Mouse (Mus musculus) right cerebral cortex, postnatal 25 days (tissue): Measurements from ENCODE around the gene Fgfr4.
"Not testable (repeated sequence)": the region's sequence is repeated elsewhere in the genome, so short reads cannot be mapped to it uniquely, and the experiment has no call there.

Experiments
- DNase-seq: peaks from one replicate; pipeline ENCODE4 v3.0.0; 2022

Fgfr4 gene

DNA sequence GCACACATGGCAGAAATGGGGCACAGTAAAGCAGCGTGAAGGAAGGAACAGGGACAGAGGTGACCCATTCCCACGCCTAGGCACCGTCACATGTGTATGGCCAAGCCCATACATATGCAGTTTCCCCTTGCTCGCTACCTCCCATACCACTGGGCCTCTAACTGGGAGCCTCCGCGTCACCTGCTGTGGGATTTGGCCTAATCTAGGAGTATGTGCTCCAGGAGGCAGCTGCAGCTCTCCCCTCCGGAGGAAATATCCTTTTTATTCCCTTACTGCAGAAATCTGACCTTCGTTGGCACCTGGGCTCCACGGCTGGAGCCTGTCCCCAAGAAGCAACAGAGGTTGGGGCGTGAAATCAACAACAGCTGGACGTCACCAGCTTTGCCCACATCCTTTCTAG lies 21.9 kb downstream of the Fgfr4 start:
- DNase-seq: no peak

DNA sequence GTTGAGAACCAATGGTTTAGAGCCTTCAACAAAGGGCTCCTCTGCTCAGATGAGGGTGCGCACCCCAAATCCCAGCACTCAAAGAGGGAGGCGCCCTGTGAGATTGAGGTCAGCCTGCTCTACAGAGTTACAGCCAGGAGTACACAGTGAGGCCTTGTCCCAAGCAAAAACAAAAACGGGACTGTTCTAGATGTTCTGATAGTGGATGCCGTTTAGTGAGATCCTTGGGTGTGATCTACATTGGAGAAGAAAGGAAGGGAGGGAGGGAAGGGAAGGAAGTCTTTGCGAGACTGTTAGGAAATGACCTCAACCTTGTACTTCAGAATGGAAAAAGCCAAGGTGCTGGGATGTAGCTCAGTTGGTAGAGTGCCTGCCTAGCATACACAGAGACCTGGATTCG lies 23.8 kb downstream of the Fgfr4 start:
- no peak for DNase-seq

DNA sequence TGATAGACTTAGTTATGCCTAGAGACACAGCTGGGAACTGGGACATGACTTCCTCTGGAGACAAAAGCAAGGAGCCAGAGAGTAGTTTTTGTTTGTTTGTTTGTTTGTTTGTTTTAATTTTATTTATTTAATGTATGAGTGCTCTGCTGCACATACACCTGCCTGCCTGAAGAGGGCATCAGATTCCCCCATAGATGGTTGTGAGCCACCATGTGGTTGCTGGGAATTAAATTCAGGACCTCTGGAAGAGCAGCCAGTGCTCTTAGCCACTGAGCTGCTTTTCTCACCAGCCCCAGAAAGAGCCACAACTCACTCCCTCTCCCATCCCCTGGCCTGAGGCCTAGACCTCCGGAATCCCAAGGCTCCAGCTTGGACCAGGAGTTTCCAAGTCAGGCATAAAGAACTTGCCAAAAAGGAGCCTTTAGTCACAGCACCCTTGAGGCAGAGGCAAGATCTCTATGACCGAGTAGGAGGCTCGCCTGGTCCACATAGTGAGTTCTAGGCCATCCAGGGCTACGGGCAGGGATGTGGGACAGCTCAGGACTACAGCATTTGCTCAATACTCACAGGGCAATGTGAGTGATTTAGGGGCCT lies 25.6 kb downstream of the Fgfr4 start:
- DNase-seq: no peak

DNA sequence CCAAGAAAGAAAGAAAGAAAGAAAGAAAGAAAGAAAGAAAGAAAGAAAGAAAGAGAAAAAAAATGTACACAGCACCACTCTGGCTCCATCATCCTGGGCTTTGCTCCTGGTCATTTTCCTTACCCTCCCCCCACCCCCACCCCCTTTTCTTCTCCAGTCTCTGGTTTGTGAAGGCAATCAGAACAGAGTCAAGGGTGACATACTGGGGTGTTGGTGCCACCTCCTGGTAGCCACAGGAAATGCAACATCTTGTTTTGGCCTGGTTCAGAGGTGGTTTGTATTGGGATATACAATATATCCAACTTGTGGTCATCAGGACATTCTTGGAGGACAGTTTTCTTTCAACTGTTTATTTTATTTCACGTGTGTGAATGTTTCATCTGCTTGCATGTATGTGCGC lies 26.1 kb downstream of the Fgfr4 start:
- DNase-seq: peak; percentile 55

DNA sequence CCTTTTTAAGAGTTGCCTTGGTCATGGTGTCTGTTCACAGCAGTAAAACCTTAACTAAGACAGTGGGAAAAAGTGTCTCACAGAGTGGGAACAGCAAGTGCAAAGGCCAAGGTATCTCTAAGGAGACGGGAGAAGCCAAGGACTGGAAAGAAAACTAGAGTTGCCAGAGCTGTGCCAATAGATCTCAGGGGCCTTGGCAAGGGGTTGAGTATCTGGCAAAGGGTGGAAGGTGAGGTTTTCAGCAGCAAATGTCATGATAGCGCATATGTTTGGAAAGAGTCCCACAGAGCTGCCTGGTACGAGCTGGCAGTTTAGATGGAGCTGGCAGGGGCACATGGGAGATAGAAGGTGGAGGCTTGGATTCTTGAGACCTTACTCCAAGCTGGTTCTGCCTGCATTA lies 27.2 kb downstream of the Fgfr4 start:
- DNase-seq: no peak

DNA sequence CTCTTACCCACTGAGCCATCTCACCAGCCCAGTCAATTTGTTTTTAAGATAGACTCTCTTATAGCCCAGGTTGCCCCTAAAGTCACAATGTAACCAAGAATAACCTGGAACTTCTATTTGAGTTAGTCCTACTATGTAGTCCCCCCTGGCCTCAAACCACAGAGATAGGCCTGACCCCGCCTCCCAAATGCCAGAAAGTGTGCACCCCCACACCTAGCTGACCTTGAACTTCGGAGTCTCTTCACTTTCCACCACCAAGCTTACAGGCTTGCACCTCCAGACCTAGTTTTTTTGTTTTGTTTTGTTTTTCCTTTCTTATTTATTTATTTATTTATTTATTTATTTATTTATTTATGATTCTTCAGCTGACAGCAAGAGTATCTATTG lies 29.3 kb downstream of the Fgfr4 start:
- no peak for DNase-seq

DNA sequence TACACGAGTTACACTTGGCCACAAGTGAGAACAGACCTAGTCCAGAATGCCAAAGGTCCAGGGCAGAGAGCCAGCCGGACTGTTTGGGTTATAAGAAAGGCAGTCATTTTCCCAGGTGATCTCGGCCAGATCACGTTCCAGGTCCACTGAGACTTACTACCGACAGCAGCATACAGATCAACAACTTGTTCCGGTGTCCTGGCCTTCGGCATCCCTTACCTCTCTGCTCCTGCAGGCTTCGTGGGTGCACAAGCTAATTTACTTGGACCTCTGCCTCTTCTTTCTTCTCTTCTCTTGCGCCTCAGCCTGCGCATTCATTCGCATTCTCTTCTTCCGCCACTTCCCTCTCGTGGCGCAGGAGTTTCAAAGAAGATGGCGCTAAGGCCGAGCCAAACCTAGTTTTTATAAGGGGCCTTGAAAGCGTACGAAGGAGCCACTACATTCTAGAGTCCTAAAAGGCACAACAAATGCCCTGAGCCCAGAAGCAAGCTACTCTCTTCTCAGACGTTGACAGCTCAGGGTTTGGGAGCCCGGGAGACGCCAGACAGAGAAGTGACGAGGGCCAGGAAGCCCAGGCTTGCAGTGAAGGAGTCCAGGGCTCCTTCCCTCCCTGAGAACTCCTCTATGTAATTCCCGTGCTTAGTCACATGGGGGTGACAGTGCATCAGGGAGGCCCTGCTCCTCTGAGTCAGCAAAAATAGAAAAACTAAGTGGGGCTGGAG lies 29.9 kb downstream of the Fgfr4 start:
- peak; percentile 70 for DNase-seq

DNA sequence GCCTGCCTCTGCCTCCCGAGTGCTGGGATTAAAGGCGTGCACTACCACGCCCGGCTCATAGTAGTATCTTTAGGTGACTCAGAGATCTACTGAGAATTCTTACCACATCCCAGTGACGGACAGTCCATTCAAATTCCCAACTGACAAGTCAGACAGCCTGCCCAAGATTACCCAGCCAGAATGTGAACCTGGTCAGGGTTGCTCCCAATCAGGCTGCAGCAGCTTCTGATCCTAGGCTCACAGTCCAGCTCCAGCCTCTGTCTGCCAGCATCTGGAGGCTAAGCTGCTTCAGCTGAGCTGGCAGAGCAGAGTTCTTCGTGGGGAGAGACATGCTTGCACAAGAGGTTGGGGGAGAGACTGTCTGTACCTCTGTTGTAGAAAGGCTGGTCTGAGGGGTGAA lies 30.9 kb downstream of the Fgfr4 start:
- no peak for DNase-seq

DNA sequence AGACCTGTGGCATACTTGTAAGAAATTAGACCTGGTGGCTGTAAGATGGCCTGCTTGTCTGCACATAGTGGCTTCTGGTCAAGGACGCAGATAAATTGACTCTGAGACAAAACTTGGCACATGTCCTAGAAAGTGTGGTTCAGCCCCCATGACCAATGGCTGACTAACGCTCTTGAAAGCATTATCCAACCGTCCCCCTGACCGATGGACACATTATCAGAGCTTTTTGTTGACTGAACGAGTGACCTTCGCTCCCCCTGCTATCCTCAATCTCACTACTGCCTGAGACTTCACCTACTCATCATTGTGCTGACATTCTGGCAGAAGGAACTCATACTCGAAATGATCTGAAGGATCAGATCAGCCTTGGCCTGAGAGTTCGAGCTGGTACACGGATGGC lies 34.6 kb downstream of the Fgfr4 start:
- DNase-seq: not testable (repeated sequence)

DNA sequence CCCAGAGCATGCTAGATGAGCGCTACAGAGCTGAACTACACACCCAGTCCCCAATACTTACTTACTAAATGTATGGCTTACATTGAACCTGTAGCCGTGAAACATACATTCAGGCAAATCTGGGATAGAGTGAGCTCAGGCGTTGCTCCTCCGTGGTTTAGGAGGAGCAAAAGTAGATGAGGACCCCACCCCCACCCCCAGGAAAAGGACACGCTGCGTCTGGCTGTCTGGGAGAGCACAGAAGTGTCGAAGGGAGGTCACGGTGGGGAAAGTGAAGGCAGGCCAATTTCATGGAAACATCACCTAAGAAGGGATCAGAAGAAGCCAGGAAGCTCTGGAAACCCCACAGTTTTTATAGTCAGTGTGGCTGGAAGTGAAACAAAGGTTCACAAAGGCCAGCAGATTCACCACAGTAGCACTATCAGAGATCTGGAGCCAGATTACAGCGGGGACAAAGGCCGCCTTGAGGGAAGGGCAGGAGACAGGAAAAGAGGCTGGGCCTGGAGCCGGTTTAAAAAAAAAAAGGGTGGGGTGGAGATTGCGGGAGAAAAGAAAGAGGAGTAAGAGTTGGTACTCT lies 37.2 kb downstream of the Fgfr4 start:
- no peak for DNase-seq

DNA sequence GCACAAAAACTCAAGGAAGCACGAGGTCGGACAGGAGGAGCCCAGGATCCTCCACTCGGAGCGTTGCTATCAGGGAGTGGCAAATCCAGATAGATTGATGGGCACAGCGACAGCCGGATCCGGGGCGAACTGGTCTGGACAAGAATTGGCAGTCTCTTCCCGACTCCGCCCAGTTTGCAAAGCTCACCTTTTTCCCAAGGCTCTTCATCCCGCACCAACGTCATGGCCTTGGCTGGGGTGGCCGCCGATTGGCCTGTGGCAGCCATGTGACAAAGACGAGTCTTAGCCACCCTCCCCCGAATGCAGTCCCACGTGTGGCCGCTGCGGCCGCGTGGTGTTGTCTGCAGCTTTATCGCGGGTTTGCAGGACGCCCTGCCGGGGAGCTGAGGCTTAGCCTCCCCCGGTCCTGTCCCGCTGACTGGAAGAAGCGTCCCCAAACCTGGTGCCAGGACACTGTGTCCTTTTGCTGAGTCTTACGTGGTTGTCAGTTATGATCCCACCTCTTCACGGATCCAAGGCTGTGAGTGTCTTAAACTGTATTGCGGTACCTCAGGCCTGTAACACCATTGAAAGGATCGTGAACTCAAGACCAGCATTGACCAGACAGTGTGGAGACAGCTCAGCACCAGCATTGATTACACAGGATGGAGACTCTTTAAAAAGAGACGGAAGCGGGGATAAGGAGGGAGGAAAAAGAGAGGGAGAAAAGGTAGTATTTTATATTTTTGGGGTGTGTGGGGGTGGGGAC lies 37.9 kb downstream of the Fgfr4 start:
- DNase-seq: peak; percentile 95

DNA sequence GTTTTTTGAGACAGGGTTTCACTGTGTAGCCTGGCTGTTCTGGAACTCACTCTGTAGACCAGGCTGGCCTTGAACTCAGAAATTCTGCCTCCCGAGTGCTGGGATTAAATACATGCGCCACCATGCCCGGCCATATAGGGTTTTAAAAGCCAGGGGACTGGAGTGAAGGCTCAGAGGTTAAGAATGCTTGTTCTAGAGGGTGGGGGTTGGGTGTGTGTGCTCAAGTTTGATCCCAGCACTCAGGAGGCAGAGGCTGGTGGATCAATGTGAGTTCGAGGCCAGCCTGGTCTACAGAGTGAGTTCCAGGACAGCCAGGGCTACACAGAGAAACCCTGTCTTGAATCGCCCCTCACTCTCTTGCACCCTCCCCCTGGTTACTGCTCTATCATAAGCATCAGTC lies 39.1 kb downstream of the Fgfr4 start:
- no peak for DNase-seq

DNA sequence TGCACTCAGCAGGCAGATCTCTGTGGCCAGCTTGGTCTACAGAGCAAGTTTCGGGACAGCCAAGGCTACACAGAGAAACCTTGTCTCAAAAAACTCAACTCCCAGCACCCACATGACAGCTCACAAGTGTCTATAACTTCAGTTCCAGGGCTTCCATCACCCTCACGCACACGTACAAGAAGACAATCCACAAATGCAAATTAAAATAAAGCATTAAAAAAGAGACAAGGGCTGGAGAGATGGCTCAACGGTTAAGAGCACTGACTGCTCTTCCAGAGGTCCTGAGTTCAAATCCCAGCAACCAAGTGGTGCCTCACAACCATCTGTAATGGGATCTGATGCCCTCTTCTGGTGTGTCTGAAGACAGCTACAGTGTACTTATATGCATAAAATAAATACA lies 50.3 kb downstream of the Fgfr4 start:
- not testable (repeated sequence) for DNase-seq

DNA sequence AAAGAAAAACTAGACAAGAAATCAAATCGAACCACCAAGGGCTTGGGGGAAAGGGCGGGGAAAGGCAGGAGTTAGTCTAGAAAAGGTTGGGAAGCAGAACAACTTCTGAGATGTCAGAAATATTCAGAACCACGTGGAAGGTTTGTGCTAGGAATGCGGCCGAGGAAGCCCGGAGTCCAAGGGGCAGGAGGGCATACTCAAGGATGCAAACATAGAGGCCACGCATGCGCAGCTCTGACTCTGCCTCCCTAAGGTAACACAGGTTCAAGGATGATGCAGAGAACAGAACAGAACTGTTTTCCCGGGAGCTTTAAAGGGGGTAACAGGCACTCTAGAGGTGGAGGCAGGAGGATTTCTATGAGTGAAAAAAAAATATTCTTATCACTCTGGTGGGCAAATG lies 51.3 kb downstream of the Fgfr4 start:
- DNase-seq: no peak

DNA sequence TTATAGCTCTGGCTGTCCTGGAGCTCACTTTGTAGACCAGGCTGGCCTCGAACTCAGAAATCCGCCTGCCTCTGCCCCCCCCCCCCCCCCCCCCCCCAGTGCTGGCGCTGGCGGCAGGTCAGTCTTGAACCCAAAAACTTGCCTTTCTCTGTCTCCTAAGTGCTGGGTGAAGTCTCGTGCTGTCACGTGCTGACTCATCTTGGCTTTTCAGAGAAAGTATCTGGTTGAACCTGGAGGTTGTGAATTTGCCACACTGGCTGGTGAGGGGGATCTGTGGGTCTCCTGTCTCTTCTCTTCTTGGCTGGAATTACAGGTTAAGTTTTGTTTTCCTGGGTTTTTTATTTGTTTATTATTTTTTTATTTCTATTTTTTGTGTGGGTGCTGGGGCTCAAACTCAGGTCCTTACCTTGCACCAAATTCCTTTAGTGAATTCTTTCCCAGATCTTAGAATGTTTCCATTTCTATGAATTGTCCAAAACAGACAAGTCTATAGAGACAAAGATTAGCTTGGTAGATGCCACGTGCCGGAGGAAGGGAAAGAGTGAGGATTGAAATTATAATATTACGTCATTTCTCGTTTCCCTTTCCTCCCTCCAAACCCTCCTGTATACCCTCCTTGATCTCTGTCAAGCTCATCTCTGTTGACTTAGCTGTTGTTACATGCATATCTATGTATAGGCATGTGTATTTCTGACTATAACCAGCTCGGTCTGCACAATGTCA lies 52.4 kb downstream of the Fgfr4 start:
- no peak for DNase-seq

DNA sequence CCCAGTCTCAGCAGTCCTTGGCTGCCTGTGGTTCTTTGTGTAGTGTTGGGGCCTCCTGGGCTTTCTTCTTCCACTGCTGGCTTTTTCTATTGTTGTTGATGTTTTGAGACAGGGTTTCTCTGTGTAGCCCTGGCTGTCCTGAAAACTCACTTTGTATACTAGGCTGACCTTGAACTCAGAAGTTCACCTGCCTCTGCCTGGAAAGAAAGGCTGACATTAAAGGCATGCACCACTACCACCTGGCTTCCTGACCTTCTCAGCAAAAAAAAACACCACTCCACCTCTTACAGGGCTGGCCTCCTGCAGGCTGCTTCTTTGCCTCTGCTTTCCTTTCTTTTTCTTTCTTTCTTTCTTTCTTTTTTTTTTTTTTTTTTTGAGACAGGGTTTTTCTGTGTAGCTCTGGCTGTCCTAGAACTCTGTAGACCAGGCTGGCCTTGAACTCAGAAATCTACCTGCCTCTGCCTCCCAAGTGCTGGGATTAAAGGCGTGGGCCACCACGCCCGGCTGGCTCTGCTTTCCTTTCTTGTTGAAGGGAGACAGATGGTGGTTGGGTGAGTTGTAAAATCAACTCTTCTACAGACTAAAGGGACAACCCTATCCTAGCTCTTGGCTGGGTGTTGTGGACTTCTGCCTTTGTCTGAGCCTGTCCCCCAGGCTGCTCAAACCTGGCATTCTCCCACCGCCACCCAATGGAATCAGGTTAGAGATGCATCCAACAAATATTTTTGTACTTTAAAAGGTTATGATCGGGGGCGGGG lies 53.2 kb downstream of the Fgfr4 start:
- DNase-seq: no peak

DNA sequence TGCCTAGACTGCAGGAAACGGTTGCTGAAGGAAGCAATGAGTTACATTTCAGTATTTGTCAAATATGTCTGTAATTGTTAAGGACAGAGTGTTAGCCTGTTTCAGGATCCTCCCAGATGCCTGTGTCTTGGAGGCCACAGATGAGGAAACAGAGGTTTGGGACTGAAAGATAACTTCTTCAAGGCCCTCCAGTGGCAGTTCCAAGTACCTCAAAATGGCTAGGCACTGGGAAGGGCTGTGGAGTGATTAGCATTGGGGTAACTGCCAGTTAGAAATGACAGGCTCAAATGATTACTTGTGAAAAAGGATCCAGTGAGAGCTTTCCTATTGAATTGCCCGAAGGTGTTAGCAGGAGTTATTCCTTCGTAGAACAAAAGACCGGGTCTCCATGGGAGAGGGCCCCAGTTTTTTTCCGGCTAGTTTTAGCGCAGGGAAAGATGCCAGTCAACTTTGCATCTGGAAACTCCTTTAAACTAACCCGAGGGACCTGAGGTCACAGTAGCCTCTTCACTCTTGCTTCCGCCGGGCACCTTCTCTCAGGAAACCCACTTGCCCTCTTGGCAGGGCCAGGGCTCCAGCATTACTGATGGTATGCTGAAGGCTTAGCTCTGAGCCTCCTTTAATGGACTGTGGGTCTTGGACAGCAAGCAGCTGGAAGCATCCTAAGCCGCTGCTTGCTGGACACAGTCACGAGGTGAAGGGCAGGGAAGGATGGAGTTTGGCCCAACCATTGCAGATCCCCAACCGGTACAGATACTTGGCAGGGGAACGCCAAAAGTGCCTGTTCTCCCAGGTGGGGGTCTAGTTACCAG lies 56.6 kb downstream of the Fgfr4 start:
- no peak for DNase-seq

DNA sequence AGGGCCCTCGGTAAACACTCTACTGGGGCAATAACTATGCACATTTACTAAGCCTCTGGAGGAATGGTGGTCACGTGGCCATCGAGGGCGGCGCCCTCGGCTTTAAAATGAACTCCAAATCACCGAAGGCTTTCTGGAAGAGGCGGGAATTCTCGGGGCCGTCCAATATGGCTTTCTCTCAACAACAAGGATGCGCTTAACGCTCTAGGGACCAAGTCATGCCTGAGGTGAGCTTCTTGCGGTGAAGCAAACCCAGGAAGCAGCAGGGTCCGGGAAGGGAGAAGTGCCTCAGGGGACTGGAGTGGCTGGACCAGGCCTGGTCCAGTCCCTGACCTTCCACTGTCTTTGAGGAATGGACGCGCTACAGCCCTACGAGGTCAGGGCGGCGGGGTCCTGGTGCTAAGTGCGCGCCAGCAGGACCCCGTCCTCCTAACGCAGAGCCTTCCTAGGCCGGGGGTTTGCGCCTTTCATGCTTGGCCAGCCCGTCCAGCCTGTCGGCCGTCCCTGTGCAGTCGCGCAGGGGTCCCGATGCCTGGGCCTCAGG lies 57.3 kb downstream of the Fgfr4 start, which contains the start of gene Nsd1:
Gene Nsd1 (plus strand): TSS at position 134 of the 544 bp plus-strand sequence.
- DNase-seq: peak; percentile 9

DNA sequence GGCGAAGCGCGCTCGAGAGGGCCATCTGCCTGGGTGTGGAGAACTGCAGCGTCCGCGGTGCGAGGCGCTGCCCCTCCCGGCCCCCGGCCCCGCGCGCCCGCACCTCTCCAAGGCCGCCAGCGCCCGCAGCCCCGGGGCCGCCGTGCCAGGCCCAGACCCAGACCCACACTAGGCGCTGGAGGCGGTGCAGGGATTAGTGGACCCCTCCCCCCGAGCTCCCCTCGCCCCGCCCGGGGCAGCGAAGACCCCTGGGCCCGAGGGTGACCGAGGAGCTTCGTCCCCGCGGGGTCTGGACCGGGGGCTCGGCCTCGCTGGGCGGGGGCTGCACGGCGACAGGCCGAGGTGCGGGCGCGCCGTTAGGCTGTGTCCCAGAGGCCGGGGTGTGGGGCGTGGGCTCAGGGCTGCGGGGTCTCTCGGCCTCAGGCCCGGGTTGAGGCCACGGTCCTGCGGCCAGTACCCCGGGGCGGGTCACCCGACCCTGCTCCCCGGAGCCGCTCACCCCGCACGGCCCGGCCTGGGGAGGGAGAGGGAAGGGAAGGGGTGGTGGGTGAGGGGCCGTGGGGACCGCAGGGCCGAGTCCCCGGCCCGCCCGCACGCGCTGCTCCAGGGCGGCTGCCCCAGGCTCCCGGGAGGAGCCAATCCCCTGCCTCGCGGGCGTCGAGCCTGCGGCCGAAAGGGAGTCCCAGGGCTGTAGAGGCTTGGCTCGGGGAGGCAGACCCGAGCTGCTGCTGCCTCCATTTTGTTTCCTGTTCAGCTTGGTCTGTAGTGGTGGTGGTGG lies 57.9 kb downstream of the Fgfr4 start:
- DNase-seq: peak; percentile 76

DNA sequence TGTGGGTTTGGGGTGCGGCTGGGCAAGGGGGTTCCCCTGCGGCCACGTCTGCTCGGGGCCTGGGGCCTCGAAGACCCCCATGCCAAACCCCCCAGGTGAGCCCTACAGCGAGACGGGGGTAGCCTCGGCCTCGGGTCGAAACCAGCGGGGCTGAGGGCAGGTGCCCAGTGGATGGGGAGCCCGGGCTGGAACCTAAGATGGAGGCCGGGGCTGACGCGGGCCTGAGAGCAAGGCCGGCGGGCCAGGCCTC lies 58.5 kb downstream of the Fgfr4 start:
- DNase-seq: peak; percentile 77
